Mouse (Mus musculus) kidney, adult 18-20 months (tissue): ENCODE measurements around the gene Fam83e.

Source experiments
- DNase-seq: peaks from one replicate; pipeline ENCODE4 v3.0.0; 2021

The Fam83e gene

GRCm38 (mm10) chr7:45702809-45703520 is 18.0 kb upstream of the Fam83e start:
- no peak for DNase-seq

GRCm38 (mm10) chr7:45703521-45704033 is 17.4 kb upstream of the Fam83e start:
- DNase-seq: no peak

- peak; percentile 69 for DNase-seq
Observed at GRCm38 (mm10) chr7:45704046-45704559, 16.9 kb upstream of the Fam83e start.

- peak; percentile 99 for DNase-seq
Observed at GRCm38 (mm10) chr7:45704730-45705442, 16.1 kb upstream of the Fam83e start, which contains the start of gene Dbp. TSS of gene Dbp (plus strand) at chr7:45705088.

GRCm38 (mm10) chr7:45705443-45705864 is 15.6 kb upstream of the Fam83e start:
- DNase-seq: no peak

GRCm38 (mm10) chr7:45705873-45706281 is 15.1 kb upstream of the Fam83e start:
- DNase-seq: peak; percentile 87

- DNase-seq: peak; percentile 89
Observed at GRCm38 (mm10) chr7:45706721-45707241, 14.2 kb upstream of the Fam83e start.

GRCm38 (mm10) chr7:45707375-45707967 is 13.5 kb upstream of the Fam83e start:
- peak; percentile 100 for DNase-seq

- DNase-seq: peak; percentile 78
Observed at GRCm38 (mm10) chr7:45708221-45708761, 12.7 kb upstream of the Fam83e start.

- DNase-seq: peak; percentile 36
Observed at GRCm38 (mm10) chr7:45709036-45709435, 12.0 kb upstream of the Fam83e start.

- DNase-seq: no peak
Observed at GRCm38 (mm10) chr7:45709677-45710355, 11.2 kb upstream of the Fam83e start.

GRCm38 (mm10) chr7:45710477-45711191 is 10.4 kb upstream of the Fam83e start:
- no peak for DNase-seq

GRCm38 (mm10) chr7:45711316-45712021 is 9.5 kb upstream of the Fam83e start:
- no peak for DNase-seq

- peak; percentile 88 for DNase-seq
Observed at GRCm38 (mm10) chr7:45712022-45712757, 8.8 kb upstream of the Fam83e start.

- no peak for DNase-seq
Observed at GRCm38 (mm10) chr7:45713396-45713795, 7.6 kb upstream of the Fam83e start.

- DNase-seq: peak; percentile 28
Observed at GRCm38 (mm10) chr7:45713881-45714520, 7.0 kb upstream of the Fam83e start.

- DNase-seq: no peak
Observed at GRCm38 (mm10) chr7:45714630-45715089, 6.4 kb upstream of the Fam83e start.

- peak; percentile 97 for DNase-seq
Observed at GRCm38 (mm10) chr7:45715090-45715708, 5.8 kb upstream of the Fam83e start, which contains the start of gene Rpl18. TSS of gene Rpl18 (plus strand) at chr7:45715457.
